Mouse (Mus musculus) stomach, embryonic 16.5 days (tissue): ENCODE measurements around the gene Pknox2. TPM values are rescaled to one million over a fixed set of nuclear protein-coding genes. Genes with fewer than 3 reads are reported as not detected.
A peak's percentile ranks its signal among the peaks of the same experiment; 100 is the strongest.

ENCODE experiments used
- ATAC-seq: fragments of 200-750 bp; cut with Nextera tagmentation; 2 replicates; pipeline ENCODE4 v1.8.0; 2017; ENCODE audit warnings: moderate number of reproducible peaks, moderate TSS enrichment; ENCODE audit not compliant: insufficient read depth, low FRiP score
- H3K27ac ChIP-seq: fragments of 300-500 bp; sonication (generic); 2 replicates; pipeline ENCODE4 v1.5.1; 2014; ENCODE audit warnings: low read length
- H3K27me3 ChIP-seq: fragments of 300-500 bp; sonication (generic); 2 replicates; pipeline ENCODE4 v1.6.1; 2014; ENCODE audit warnings: low read length, control low read depth, mixed read lengths; ENCODE audit not compliant: control insufficient read depth, insufficient read depth
- H3K36me3 ChIP-seq: fragments of 300-500 bp; sonication (generic); 2 replicates; pipeline ENCODE4 v1.6.1; 2014; ENCODE audit warnings: low read length; ENCODE audit not compliant: control insufficient read depth, insufficient read depth
- H3K4me1 ChIP-seq: fragments of 300-500 bp; sonication (generic); 2 replicates; pipeline ENCODE4 v1.6.1; 2014; ENCODE audit warnings: low read length, control low read depth, mixed read lengths; ENCODE audit not compliant: control insufficient read depth, insufficient read depth
- H3K4me2 ChIP-seq: fragments of 300-500 bp; sonication (generic); 2 replicates; pipeline ENCODE4 v1.6.1; 2014; ENCODE audit warnings: low read depth, low read length, mixed read lengths
- H3K4me3 ChIP-seq: fragments of 300-500 bp; sonication (generic); replicated peaks from 2 replicates; pipeline ENCODE4 v1.5.1; 2014; ENCODE audit warnings: mild to moderate bottlenecking, low read length
- H3K9ac ChIP-seq: fragments of 300-500 bp; sonication (generic); 2 replicates; pipeline ENCODE4 v1.6.1; 2014; ENCODE audit warnings: low read length
- H3K9me3 ChIP-seq: fragments of 300-500 bp; sonication (generic); replicated peaks from 2 replicates; pipeline ENCODE4 v1.6.1; 2016; ENCODE audit warnings: low read length, control low read depth; ENCODE audit not compliant: control insufficient read depth
- WGBS: fragments of 180-500 bp; shearing (Covaris S2); extraction: QIAGEN DNeasy Blood & Tissue Kit; methylation state at CpG from one replicate; pipeline ENCODE4 v1.1.7; 2014; 5-methylcytosine and 5-hydroxymethylcytosine counted together
- polyA plus RNA-seq: library from polyadenylated mRNA; unstranded; fragments of >200 nt; fragmentation: Nextera tagmentation; extraction: Ambion mirVana; gene quantifications from 2 replicates; pipeline ENCODE4 v1.2.1, GENCODE M21; 2015

Gene Pknox2
- polyA plus RNA-seq, 1 experiment from 2014 or later = 10.2 TPM

GRCm38 (mm10) chr9:37144696-37145095 is 2.5 kb downstream of the Pknox2 start:
- no peaks in the 10 kb centered on the region for H3K9me3 ChIP-seq
- 21% methylated on average over 6 of the region's 6 CpGs for WGBS
- no peaks in the 10 kb centered on the region for H3K36me3 ChIP-seq
- ATAC-seq = no peak
- H3K27ac ChIP-seq = peak overlapping the region; percentile 97; the same call in 1 of the 2 replicates
- H3K9ac ChIP-seq = peak overlapping the region; percentile 88
- H3K4me1 ChIP-seq = peaks cover 14% of the 10 kb centered on the region
- peak overlapping the region; percentile 83 for H3K4me2 ChIP-seq
- peak overlapping the region; percentile 73 for H3K4me3 ChIP-seq
- 0 out of 2 replicates have a peak, but pooled peaks cover 2% of the 10 kb centered on the region for H3K27me3 ChIP-seq

GRCm38 (mm10) chr9:37144251-37144650 is 3.0 kb downstream of the Pknox2 start:
- ATAC-seq = no peak
- peak overlapping the region; percentile 54 for H3K27ac ChIP-seq
- peak overlapping the region; percentile 66 for H3K9ac ChIP-seq
- H3K9me3 ChIP-seq = no peaks in the 10 kb centered on the region
- H3K36me3 ChIP-seq = no peaks in the 10 kb centered on the region
- H3K27me3 ChIP-seq = 0 out of 2 replicates have a peak, but pooled peaks cover 2% of the 10 kb centered on the region
- 15% methylated on average over 21 of the region's 21 CpGs for WGBS
- H3K4me2 ChIP-seq = peak overlapping the region; percentile 83
- H3K4me1 ChIP-seq = peaks cover 18% of the 10 kb centered on the region
- H3K4me3 ChIP-seq = peak overlapping the region; percentile 73

DNA sequence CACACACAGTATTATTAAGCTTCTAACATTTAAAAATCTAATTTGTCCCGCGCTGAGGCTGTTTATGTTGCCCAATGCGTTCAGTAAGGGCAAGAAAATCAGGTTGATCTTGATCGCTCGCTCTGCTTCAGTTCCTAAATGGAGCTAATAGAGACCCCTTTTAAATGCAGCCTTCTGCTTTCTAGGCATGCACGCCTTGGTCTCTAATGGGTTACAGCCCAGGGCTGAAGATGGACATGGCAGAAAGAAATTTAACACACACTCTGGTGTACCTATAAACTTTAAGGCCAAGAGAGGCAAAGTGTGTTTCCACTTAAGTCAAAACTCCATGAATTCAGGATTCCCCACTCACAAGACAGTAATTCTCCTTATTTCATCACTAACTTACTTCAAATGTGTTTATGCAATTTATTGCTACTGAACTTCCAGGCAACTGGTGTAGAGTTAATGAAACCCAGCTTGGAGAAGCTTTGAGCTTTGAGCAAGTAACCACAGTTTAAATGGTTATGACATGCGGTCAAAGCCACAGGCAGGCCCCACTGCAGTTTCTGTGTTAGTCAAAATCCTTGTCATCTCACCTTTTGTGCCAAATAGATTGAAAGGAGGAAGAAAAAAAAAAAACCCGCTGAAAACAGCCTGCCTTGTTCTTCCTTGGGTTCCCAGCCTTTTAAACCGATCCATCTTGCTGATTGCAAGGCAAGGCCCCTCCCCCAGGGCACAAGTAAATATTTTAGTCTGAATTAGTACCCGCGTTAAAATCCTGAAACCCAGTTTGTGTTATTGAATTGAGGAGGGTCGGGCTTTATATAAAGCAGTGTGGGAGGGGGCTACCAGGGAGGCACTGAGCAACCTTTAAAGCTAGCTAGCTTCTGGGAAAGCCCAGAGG is 3.9 kb downstream of the Pknox2 start:
- WGBS = 50% methylated on average over 12 of the region's 12 CpGs
- no peak for ATAC-seq
- Histone ChIP-seq H3K36me3 (no peaks in the 10 kb centered on the region), H3K27ac (no peak overlapping the region), H3K4me1 (peaks cover 18% of the 10 kb centered on the region), H3K9me3 (no peaks in the 10 kb centered on the region), H3K27me3 (peaks cover 2% of the 10 kb centered on the region; the same call in 1 of the 2 replicates), H3K9ac (no peak overlapping the region), H3K4me2 (peak overlapping the region; percentile 83), H3K4me3 (0 out of 2 replicates have a peak overlapping the region, but pooled peaks have one; percentile 73)

DNA sequence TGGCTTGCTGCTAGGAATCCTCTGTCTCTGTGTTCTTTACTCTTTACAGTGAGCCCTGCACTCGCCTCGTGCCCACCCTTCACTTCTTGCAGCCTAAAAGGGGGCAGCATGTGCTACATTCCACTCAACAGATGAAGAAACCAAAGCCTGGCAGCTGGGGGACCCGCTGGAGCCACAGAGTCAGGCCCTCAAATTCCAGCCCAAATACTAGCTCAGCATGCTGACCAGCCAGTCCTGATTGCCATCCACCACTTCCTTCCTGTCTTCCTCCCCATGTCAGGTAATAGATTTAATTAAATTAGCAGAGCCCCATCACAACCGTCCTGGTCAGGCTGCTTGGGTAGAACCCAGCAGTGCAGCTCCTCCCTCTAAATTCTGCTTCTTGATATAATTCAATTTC is 5.1 kb downstream of the Pknox2 start:
- 45% methylated on average over 4 of the region's 4 CpGs for WGBS

GRCm38 (mm10) chr9:37140464-37141181 is 6.6 kb downstream of the Pknox2 start:
- 48% methylated on average over 5 of the region's 5 CpGs for WGBS
- Histone ChIP-seq H3K9ac (no peak overlapping the region), H3K36me3 (no peaks in the 10 kb centered on the region), H3K27ac (0 out of 2 replicates have a peak overlapping the region, but pooled peaks have one; percentile 7), H3K4me1 (peaks cover 18% of the 10 kb centered on the region), H3K27me3 (peaks cover 2% of the 10 kb centered on the region; the same call in 1 of the 2 replicates), H3K9me3 (no peaks in the 10 kb centered on the region), H3K4me2 (no peak overlapping the region), H3K4me3 (no peak overlapping the region)
- ATAC-seq = no peak

More for the DNA sequence above, 5.1 kb downstream of the Pknox2 start:
- Histone ChIP-seq H3K27ac (no peak overlapping the region), H3K4me1 (peaks cover 18% of the 10 kb centered on the region), H3K27me3 (peaks cover 2% of the 10 kb centered on the region; the same call in 1 of the 2 replicates), H3K36me3 (no peaks in the 10 kb centered on the region), H3K4me2 (no peak overlapping the region), H3K4me3 (no peak overlapping the region), H3K9me3 (no peaks in the 10 kb centered on the region), H3K9ac (no peak overlapping the region)
- ATAC-seq = no peak

- H3K4me1 ChIP-seq = peaks cover 18% of the 10 kb centered on the region
- H3K9me3 ChIP-seq = no peaks in the 10 kb centered on the region
- WGBS = 4% methylated on average over 8 of the region's 8 CpGs
- H3K4me3 ChIP-seq = no peak overlapping the region
- no peaks in the 10 kb centered on the region; the same call in 1 of the 2 replicates for H3K27me3 ChIP-seq
- peak; percentile 88 for ATAC-seq
- peak overlapping the region; percentile 29 for H3K4me2 ChIP-seq
- no peak overlapping the region for H3K27ac ChIP-seq
- peak overlapping the region; percentile 22; the same call in 1 of the 2 replicates for H3K9ac ChIP-seq
- H3K36me3 ChIP-seq = no peaks in the 10 kb centered on the region
Observed at GRCm38 (mm10) chr9:37139514-37139913, 7.7 kb downstream of the Pknox2 start.

- 43% methylated on average over 4 of the region's 4 CpGs for WGBS
- peaks cover 15% of the 10 kb centered on the region for H3K4me1 ChIP-seq
Observed at GRCm38 (mm10) chr9:37138883-37139282, 8.3 kb downstream of the Pknox2 start.

GRCm38 (mm10) chr9:37136340-37136739 is 10.9 kb downstream of the Pknox2 start:
- H3K9me3 ChIP-seq = no peaks in the 10 kb centered on the region
- no peak overlapping the region for H3K9ac ChIP-seq
- H3K4me3 ChIP-seq = no peak overlapping the region
- H3K4me1 ChIP-seq = peaks cover 15% of the 10 kb centered on the region
- 78% methylated on average over 13 of the region's 13 CpGs for WGBS
- no peak overlapping the region for H3K4me2 ChIP-seq
- ATAC-seq = no peak
- H3K27ac ChIP-seq = no peak overlapping the region
- no peaks in the 10 kb centered on the region for H3K36me3 ChIP-seq
- H3K27me3 ChIP-seq = no peaks in the 10 kb centered on the region; the same call in 1 of the 2 replicates

More at GRCm38 (mm10) chr9:37138883-37139282, 8.3 kb downstream of the Pknox2 start:
- Histone ChIP-seq H3K9me3 (no peaks in the 10 kb centered on the region), H3K4me2 (no peak overlapping the region), H3K4me3 (no peak overlapping the region), H3K27ac (no peak overlapping the region), H3K27me3 (no peaks in the 10 kb centered on the region; the same call in 1 of the 2 replicates), H3K36me3 (no peaks in the 10 kb centered on the region), H3K9ac (no peak overlapping the region)
- ATAC-seq = no peak
